Mouse (Mus musculus) neural tube, embryonic 12.5 days (tissue): Measurements from ENCODE around the gene Usp38. TPM values are rescaled to one million over a fixed set of nuclear protein-coding genes. Genes with fewer than 3 reads are reported as not detected.

Experiments
- ATAC-seq: fragments of 200-750 bp; cut with Nextera tagmentation; 2 replicates; pipeline ENCODE4 v1.8.0; 2017; ENCODE audit warnings: low read depth, mild to moderate bottlenecking, moderate TSS enrichment, moderate library complexity; ENCODE audit not compliant: low FRiP score
- H3K27ac ChIP-seq: fragments of 300-500 bp; sonication (generic); 2 replicates; pipeline ENCODE4 v1.5.1; 2016
- H3K27me3 ChIP-seq: fragments of 300-500 bp; sonication (generic); replicated peaks from 2 replicates; pipeline ENCODE4 v1.6.1; 2016; ENCODE audit warnings: mild to moderate bottlenecking
- H3K36me3 ChIP-seq: fragments of 300-500 bp; sonication (generic); 2 replicates; pipeline ENCODE4 v1.6.1; 2016; ENCODE audit warnings: mild to moderate bottlenecking
- H3K4me1 ChIP-seq: fragments of 300-500 bp; sonication (generic); 2 replicates; pipeline ENCODE4 v1.6.1; 2016
- H3K4me2 ChIP-seq: fragments of 300-500 bp; sonication (generic); replicated peaks from 2 replicates; pipeline ENCODE4 v1.6.1; 2016; ENCODE audit warnings: mild to moderate bottlenecking
- H3K4me3 ChIP-seq: fragments of 300-500 bp; sonication (generic); 2 replicates; pipeline ENCODE4 v1.5.1; 2016
- H3K9ac ChIP-seq: fragments of 300-500 bp; sonication (generic); 2 replicates; pipeline ENCODE4 v1.6.1; 2016; ENCODE audit warnings: mild to moderate bottlenecking
- H3K9me3 ChIP-seq: fragments of 300-500 bp; sonication (generic); 2 replicates; pipeline ENCODE4 v1.6.1; 2016; ENCODE audit warnings: mild to moderate bottlenecking
- WGBS: fragments of 180-500 bp; shearing (Covaris S2); methylation state at CpG from one replicate; pipeline ENCODE4 v1.1.7; 2016; 5-methylcytosine and 5-hydroxymethylcytosine counted together
- polyA plus RNA-seq: library from polyadenylated mRNA; unstranded; fragments of >200 nt; fragmentation: Nextera tagmentation; extraction: Ambion mirVana; gene quantifications from 2 replicates; pipeline ENCODE4 v1.2.1, GENCODE M21; 2016

Usp38 gene
- polyA plus RNA-seq, 1 experiment from 2014 or later = 28.3 TPM

- H3K9ac ChIP-seq = no peak overlapping the region
- ATAC-seq = no peak
- H3K27ac ChIP-seq = no peak overlapping the region
- no peaks in the 10 kb centered on the region for H3K27me3 ChIP-seq
- 68% methylated on average over 3 of the region's 3 CpGs for WGBS
- H3K36me3 ChIP-seq = peaks cover 43% of the 10 kb centered on the region
- no peaks in the 10 kb centered on the region for H3K4me1 ChIP-seq
- H3K4me3 ChIP-seq = no peak overlapping the region
- H3K4me2 ChIP-seq = no peak overlapping the region
- H3K9me3 ChIP-seq = no peaks in the 10 kb centered on the region
Measured at GRCm38 (mm10) chr8:80991937-80992336, 22.8 kb downstream of the Usp38 start.

GRCm38 (mm10) chr8:80982829-80983228 is 31.9 kb downstream of the Usp38 start:
- Histone ChIP-seq H3K27me3 (no peaks in the 10 kb centered on the region), H3K4me3 (no peak overlapping the region), H3K9me3 (no peaks in the 10 kb centered on the region), H3K9ac (no peak overlapping the region), H3K36me3 (peaks cover 61% of the 10 kb centered on the region), H3K4me1 (no peaks in the 10 kb centered on the region), H3K27ac (no peak overlapping the region), H3K4me2 (no peak overlapping the region)
- WGBS = 89% methylated on average over 4 of the region's 4 CpGs
- ATAC-seq = no peak

- Histone ChIP-seq H3K36me3 (peaks cover 57% of the 10 kb centered on the region), H3K27me3 (no peaks in the 10 kb centered on the region), H3K4me3 (no peak overlapping the region), H3K9me3 (no peaks in the 10 kb centered on the region), H3K27ac (no peak overlapping the region), H3K4me1 (no peaks in the 10 kb centered on the region), H3K9ac (no peak overlapping the region), H3K4me2 (no peak overlapping the region)
- 85% methylated on average over 9 of the region's 9 CpGs for WGBS
- no peak for ATAC-seq
Measured at GRCm38 (mm10) chr8:80981696-80982095, 33.0 kb downstream of the Usp38 start.

GRCm38 (mm10) chr8:80980063-80980462 is 34.7 kb downstream of the Usp38 start:
- peaks cover 42% of the 10 kb centered on the region for H3K36me3 ChIP-seq
- no peak overlapping the region for H3K4me2 ChIP-seq

GRCm38 (mm10) chr8:80977231-80977630 is 37.5 kb downstream of the Usp38 start:
- WGBS = 92% methylated on average over 1 of the region's 1 CpGs
- no peaks in the 10 kb centered on the region for H3K9me3 ChIP-seq
- ATAC-seq = no peak
- no peak overlapping the region for H3K27ac ChIP-seq
- no peak overlapping the region for H3K4me3 ChIP-seq
- H3K4me1 ChIP-seq = no peaks in the 10 kb centered on the region
- no peak overlapping the region for H3K4me2 ChIP-seq
- H3K9ac ChIP-seq = no peak overlapping the region
- peaks cover 25% of the 10 kb centered on the region for H3K36me3 ChIP-seq
- no peaks in the 10 kb centered on the region for H3K27me3 ChIP-seq

More at GRCm38 (mm10) chr8:80980063-80980462, 34.7 kb downstream of the Usp38 start:
- ATAC-seq = no peak
- no peaks in the 10 kb centered on the region for H3K4me1 ChIP-seq
- no peak overlapping the region for H3K9ac ChIP-seq
- H3K27ac ChIP-seq = no peak overlapping the region
- WGBS = 92% methylated on average over 4 of the region's 4 CpGs
- H3K4me3 ChIP-seq = no peak overlapping the region
- no peaks in the 10 kb centered on the region for H3K27me3 ChIP-seq
- H3K9me3 ChIP-seq = no peaks in the 10 kb centered on the region

- ATAC-seq = no peak
Measured at GRCm38 (mm10) chr8:80971150-80971549, 43.6 kb downstream of the Usp38 start.

GRCm38 (mm10) chr8:80970000-80970685 is 44.6 kb downstream of the Usp38 start:
- Histone ChIP-seq H3K27me3 (no peaks in the 10 kb centered on the region), H3K4me1 (no peaks in the 10 kb centered on the region), H3K27ac (no peak overlapping the region), H3K4me3 (no peak overlapping the region), H3K9ac (no peak overlapping the region), H3K36me3 (no peaks in the 10 kb centered on the region), H3K9me3 (no peaks in the 10 kb centered on the region), H3K4me2 (no peak overlapping the region)
- ATAC-seq = no peak
- WGBS = 88% methylated on average over 11 of the region's 11 CpGs

More at GRCm38 (mm10) chr8:80971150-80971549, 43.6 kb downstream of the Usp38 start:
- Histone ChIP-seq H3K9me3 (no peaks in the 10 kb centered on the region), H3K4me3 (no peak overlapping the region), H3K27me3 (no peaks in the 10 kb centered on the region), H3K27ac (no peak overlapping the region), H3K4me2 (no peak overlapping the region), H3K36me3 (no peaks in the 10 kb centered on the region), H3K9ac (no peak overlapping the region), H3K4me1 (no peaks in the 10 kb centered on the region)
- 91% methylated on average over 9 of the region's 9 CpGs for WGBS

GRCm38 (mm10) chr8:80969423-80969822 is 45.3 kb downstream of the Usp38 start:
- Histone ChIP-seq H3K4me3 (no peak overlapping the region), H3K9ac (no peak overlapping the region), H3K9me3 (no peaks in the 10 kb centered on the region), H3K36me3 (no peaks in the 10 kb centered on the region), H3K4me2 (no peak overlapping the region), H3K27ac (no peak overlapping the region), H3K27me3 (no peaks in the 10 kb centered on the region), H3K4me1 (no peaks in the 10 kb centered on the region)
- 95% methylated on average over 5 of the region's 5 CpGs for WGBS
- no peak for ATAC-seq

- WGBS = 92% methylated on average over 3 of the region's 3 CpGs
- no peaks in the 10 kb centered on the region for H3K36me3 ChIP-seq
- H3K27me3 ChIP-seq = no peaks in the 10 kb centered on the region
- no peak for ATAC-seq
- no peak overlapping the region for H3K27ac ChIP-seq
- no peak overlapping the region for H3K4me3 ChIP-seq
- H3K9ac ChIP-seq = no peak overlapping the region
- no peaks in the 10 kb centered on the region for H3K4me1 ChIP-seq
- no peaks in the 10 kb centered on the region for H3K9me3 ChIP-seq
- H3K4me2 ChIP-seq = no peak overlapping the region
Measured at GRCm38 (mm10) chr8:80963095-80963494, 51.6 kb downstream of the Usp38 start.

- 93% methylated on average over 5 of the region's 5 CpGs for WGBS
- Histone ChIP-seq H3K9me3 (no peaks in the 10 kb centered on the region), H3K27ac (no peak overlapping the region)
Measured at GRCm38 (mm10) chr8:80962592-80962983, 52.1 kb downstream of the Usp38 start.

GRCm38 (mm10) chr8:80961937-80962591 is 52.7 kb downstream of the Usp38 start:
- Histone ChIP-seq H3K4me3 (no peak overlapping the region), H3K4me2 (no peak overlapping the region), H3K27ac (no peak overlapping the region), H3K36me3 (no peaks in the 10 kb centered on the region), H3K9ac (no peak overlapping the region), H3K9me3 (no peaks in the 10 kb centered on the region), H3K27me3 (no peaks in the 10 kb centered on the region), H3K4me1 (no peaks in the 10 kb centered on the region)
- WGBS = 85% methylated on average over 7 of the region's 7 CpGs
- ATAC-seq = no peak

More at GRCm38 (mm10) chr8:80962592-80962983, 52.1 kb downstream of the Usp38 start:
- Histone ChIP-seq H3K4me2 (no peak overlapping the region), H3K4me1 (no peaks in the 10 kb centered on the region), H3K4me3 (no peak overlapping the region), H3K27me3 (no peaks in the 10 kb centered on the region), H3K9ac (no peak overlapping the region), H3K36me3 (no peaks in the 10 kb centered on the region)
- ATAC-seq = no peak

GRCm38 (mm10) chr8:80961070-80961609 is 53.6 kb downstream of the Usp38 start:
- H3K4me1 ChIP-seq = no peaks in the 10 kb centered on the region
- H3K36me3 ChIP-seq = no peaks in the 10 kb centered on the region
- no peak overlapping the region for H3K4me2 ChIP-seq
- no peak for ATAC-seq
- no peak overlapping the region for H3K4me3 ChIP-seq
- no peak overlapping the region for H3K27ac ChIP-seq
- no peaks in the 10 kb centered on the region for H3K27me3 ChIP-seq
- H3K9ac ChIP-seq = no peak overlapping the region
- H3K9me3 ChIP-seq = no peaks in the 10 kb centered on the region; the same call in 1 of the 2 replicates
- WGBS = 71% methylated on average over 4 of the region's 4 CpGs
